Mouse (Mus musculus): Measurements from ENCODE around the gene Kat2a. TPM values are rescaled to one million over a fixed set of nuclear protein-coding genes. Genes with fewer than 3 reads are reported as not detected.
A peak's percentile ranks its signal among the peaks of the same experiment; 100 is the strongest.

The Kat2a gene
- polyA plus RNA-seq (2015; fragmentation: Nextera tagmentation; extraction: Ambion mirVana), result 38.7 and 40.7 TPM in 2 replicates

DNA sequence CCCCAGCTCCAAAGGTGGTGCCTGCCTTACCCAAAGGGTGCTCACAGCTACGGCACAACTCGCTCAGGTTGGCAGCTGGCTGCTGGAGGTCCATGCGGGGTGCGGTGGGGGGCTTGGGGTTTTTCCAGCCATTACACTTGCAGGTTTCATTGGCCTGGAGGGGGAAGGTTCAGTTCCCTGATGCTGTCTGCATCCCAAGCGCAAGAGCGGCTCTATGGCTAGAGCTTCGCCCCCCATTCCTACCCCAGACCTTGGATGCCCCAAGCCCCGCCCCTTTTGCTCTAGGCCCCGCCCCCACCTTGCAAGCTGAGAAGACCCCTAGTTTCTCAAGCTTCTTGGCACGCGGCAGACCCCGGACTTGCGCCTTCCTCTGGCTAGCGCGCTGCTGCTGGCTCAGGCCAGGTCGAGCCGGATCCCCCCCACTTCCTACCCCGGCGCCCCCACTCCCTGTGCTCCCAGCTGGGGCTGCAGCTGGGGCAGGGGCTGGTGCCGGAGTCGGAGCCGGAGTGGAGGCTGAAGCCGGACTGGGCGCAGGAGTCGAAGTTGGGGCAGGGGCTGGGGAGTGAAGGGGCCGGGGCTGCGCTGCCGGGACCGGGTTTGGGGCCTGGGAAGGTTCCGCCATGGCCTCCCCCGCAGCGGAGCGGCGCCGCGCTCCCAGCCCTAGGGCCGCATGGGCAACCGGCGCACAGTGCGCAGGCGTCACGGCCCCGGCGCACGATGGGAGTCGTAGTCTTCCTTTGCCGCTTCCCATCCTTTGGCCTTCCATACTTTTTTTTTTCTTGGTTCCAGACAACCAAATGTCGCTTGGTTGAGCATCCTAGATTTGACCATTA lies at the start of gene Kat2a:
Kat2a (minus strand) TSS at position 683 of the 833 bp plus-strand sequence.
- H3K4me1 ChIP-seq (ENCODE audit: control insufficient read depth, insufficient read depth, low read length), result peaks cover 31% of the 10 kb centered on the region
- WGBS, result 1% methylated on average over 47 of the region's 48 CpGs
- peak within 1 kb of the TSS; percentile 100 for H3K4me3 ChIP-seq (ENCODE audit: low read length)
- H3K9me3 ChIP-seq (ENCODE audit: control insufficient read depth, low read length), result no peaks in the 10 kb centered on the region
- H3K36me3 ChIP-seq (ENCODE audit: control insufficient read depth, insufficient read depth, low read length), result peaks cover 15% of the 10 kb centered on the region
- peak within 1 kb of the TSS; percentile 99 for H3K9ac ChIP-seq (ENCODE audit: low read depth, low read length)
- H3K4me2 ChIP-seq (ENCODE audit: low read depth, low read length), result peak within 1 kb of the TSS; percentile 78
- H3K27ac ChIP-seq (ENCODE audit: low read length), result peak within 1 kb of the TSS; percentile 74
- H3K27me3 ChIP-seq (replicated peaks; ENCODE audit: control insufficient read depth, insufficient read depth, low read length), result no peaks in the 10 kb centered on the region
- ATAC-seq, result peak; percentile 84

DNA sequence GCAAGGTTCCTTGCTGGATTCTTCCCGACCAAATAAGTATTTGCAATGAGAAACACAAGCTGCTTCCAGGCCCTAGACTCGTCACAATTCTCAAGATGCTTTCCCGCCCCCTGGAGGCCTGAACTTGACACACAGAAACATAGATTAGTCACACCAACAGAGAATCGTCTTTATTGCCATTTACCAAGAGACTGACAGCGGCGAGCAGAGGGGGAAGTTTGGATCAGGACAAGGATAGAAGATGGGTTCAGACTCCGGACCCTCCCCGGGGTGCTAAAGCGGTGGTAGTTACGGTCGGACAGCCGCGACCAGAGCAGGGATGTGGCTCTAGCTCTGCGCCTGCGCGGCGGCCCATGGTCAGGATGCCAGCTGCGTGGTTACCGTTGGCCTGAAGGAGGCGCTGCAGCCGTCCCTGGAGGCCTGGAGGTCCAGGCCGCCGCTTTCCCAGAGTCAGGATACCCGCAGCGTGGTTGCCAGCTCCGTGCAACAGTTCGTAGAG lies 49.3 kb upstream of the Kat2a start:
- peak overlapping the region; percentile 86 for H3K4me2 ChIP-seq (ENCODE audit: low read depth, low read length)
- H3K36me3 ChIP-seq (ENCODE audit: control insufficient read depth, insufficient read depth, low read length), result no peaks in the 10 kb centered on the region
- H3K9me3 ChIP-seq (ENCODE audit: control insufficient read depth, low read length), result no peaks in the 10 kb centered on the region
- no peak overlapping the region for H3K27ac ChIP-seq (ENCODE audit: low read length)
- peaks cover 10% of the 10 kb centered on the region for H3K4me1 ChIP-seq (ENCODE audit: control insufficient read depth, insufficient read depth, low read length)
- H3K4me3 ChIP-seq (ENCODE audit: low read length), result peak overlapping the region; percentile 53
- peak overlapping the region; percentile 61; the same call in 1 of the 2 replicates for H3K9ac ChIP-seq (ENCODE audit: low read depth, low read length)
- WGBS, result under 1% methylated on average over 27 of the region's 27 CpGs
- peak; percentile 60 for ATAC-seq
- H3K27me3 ChIP-seq (replicated peaks; ENCODE audit: control insufficient read depth, insufficient read depth, low read length), result peaks cover 30% of the 10 kb centered on the region

DNA sequence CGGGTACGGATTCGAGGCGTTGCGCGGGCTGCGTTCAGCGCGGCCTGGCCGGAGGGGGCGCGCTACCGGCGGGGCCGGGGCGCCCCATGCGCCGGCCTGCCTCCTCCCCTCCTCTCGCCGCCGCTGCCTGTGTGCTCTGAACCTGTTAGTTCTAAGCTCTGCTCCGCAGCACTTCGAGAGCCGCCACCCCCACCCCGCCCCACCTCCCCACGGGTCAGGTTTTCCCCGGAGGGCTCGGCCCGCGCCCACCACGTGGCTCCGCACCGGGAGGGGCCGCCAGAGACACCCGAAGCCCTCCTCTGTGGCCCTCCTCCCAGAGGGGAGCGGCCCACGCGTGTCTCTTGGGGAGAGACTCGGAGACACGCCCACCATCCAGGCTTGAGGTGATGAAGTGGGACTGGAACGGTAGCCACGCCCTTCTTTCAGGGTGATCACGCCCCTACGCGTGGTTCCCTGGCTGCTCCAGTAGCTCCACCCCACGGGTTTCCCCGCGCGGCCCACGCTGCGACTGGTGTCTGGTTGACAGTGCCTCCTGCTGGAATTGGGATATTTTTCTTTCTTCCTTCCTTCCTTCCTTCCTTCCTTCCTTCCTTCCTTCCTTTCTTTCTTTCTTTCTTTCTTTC lies 47.5 kb upstream of the Kat2a start, which contains the start of gene Kcnh4:
Kcnh4 (minus strand) TSS at position 332 of the 623 bp plus-strand sequence.
- no peak for ATAC-seq
- Histone ChIP-seq H3K27ac (ENCODE audit: low read length) (no peak within 1 kb of the TSS), H3K27me3 (replicated peaks; ENCODE audit: control insufficient read depth, insufficient read depth, low read length) (peaks cover 30% of the 10 kb centered on the region), H3K9ac (ENCODE audit: low read depth, low read length) (no peak within 1 kb of the TSS), H3K9me3 (ENCODE audit: control insufficient read depth, low read length) (no peaks in the 10 kb centered on the region), H3K4me1 (ENCODE audit: control insufficient read depth, insufficient read depth, low read length) (peaks cover 10% of the 10 kb centered on the region), H3K36me3 (ENCODE audit: control insufficient read depth, insufficient read depth, low read length) (no peaks in the 10 kb centered on the region), H3K4me2 (ENCODE audit: low read depth, low read length) (peak within 1 kb of the TSS; percentile 60), H3K4me3 (ENCODE audit: low read length) (peak within 1 kb of the TSS; percentile 43)
- WGBS, result 1% methylated on average over 50 of the region's 51 CpGs

DNA sequence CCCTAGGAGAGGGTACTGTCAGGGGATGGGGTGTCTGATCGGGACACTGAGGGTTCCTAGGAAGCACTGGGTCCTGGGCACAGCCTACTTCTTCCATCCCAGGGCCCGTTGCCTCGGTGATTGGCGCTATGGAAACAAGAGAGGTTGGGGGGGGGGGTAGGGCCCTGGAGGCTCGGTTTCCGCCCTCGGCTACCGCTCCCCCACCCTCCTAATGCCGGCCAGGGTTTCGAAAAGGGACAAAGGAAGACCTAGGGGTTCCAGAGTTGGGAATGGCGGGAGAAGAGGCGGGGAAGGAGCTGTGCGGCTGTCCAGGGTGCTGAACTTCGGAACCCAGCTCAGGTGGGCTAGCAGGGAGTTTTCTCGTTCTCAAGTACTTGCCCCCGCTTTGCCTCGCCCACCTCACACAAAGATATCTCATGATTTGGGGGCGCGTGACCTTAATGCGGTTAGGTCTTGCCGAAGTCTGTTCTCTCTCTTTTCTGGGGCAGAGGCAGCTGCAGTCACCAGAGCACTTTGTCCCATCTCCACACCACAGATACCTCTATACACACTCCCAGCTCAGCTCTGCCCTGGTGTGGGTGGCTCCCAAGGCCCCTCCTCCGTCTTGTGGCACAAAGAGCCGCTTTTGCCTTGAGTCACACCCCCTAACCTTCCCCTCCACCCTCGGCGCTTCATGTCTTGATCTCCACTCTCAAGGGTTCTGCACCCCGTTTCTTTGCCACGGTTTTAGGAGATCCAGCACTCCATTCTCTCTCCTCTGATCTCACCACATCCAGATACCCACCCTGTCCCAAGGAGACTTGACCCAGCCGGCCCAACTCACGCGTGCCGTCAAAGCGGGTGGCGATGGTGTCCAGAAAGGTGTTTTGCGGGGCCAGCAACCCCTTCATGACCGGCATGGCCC lies 46.7 kb upstream of the Kat2a start:
- no peaks in the 10 kb centered on the region for H3K36me3 ChIP-seq (ENCODE audit: control insufficient read depth, insufficient read depth, low read length)
- H3K4me3 ChIP-seq (ENCODE audit: low read length), result peak overlapping the region; percentile 43
- no peak overlapping the region for H3K9ac ChIP-seq (ENCODE audit: low read depth, low read length)
- H3K4me1 ChIP-seq (ENCODE audit: control insufficient read depth, insufficient read depth, low read length), result peaks cover 10% of the 10 kb centered on the region
- no peak overlapping the region for H3K27ac ChIP-seq (ENCODE audit: low read length)
- peak; percentile 37; the same call in 1 of the 2 replicates for ATAC-seq
- H3K4me2 ChIP-seq (ENCODE audit: low read depth, low read length), result peak overlapping the region; percentile 60
- WGBS, result 2% methylated on average over 35 of the region's 35 CpGs
- H3K9me3 ChIP-seq (ENCODE audit: control insufficient read depth, low read length), result no peaks in the 10 kb centered on the region
- H3K27me3 ChIP-seq (replicated peaks; ENCODE audit: control insufficient read depth, insufficient read depth, low read length), result peaks cover 30% of the 10 kb centered on the region

DNA sequence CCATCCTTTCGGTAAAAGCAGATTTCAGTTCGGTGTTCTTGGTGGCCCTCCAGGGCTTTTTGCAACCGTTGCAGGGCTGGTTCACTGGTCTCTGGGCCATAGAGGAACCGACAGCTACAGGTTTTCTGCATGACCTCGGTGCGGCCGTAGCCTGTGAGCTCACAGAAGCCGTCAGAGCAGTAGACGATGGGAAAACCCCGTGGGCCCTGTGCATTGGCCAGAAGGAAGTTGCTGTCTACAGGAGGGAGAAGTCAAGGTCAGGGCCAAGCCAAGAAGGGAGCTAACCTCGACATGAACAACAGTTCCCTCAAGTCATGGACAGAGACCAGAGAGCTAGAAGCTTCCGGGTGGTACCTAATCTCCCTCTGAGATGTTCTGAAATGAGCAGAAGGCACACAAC lies 45.3 kb upstream of the Kat2a start:
- WGBS, result 84% methylated on average over 12 of the region's 12 CpGs
- Histone ChIP-seq H3K27me3 (replicated peaks; ENCODE audit: control insufficient read depth, insufficient read depth, low read length) (peaks cover 30% of the 10 kb centered on the region), H3K4me2 (ENCODE audit: low read depth, low read length) (no peak overlapping the region)

DNA sequence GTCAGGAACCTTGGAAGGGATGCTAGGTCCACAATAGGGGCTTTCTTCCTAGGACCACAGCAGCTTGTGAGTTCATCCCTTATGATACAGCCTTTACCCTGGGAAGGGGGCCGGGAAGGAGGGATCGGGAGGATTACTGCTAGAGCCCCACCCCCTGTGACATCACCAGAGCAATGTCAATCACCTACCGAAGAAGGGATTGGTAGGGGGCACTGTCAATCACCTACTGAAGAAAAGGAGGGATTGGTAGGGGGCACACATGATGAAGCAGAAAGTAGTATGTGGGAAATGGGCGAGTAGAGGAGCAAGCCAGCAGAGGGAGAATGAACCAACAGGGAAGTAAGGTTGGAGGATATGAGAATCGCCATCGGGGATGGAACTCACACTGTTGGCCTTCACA lies 44.2 kb upstream of the Kat2a start:
- no peak for ATAC-seq
- no peak overlapping the region for H3K4me3 ChIP-seq (ENCODE audit: low read length)
- no peaks in the 10 kb centered on the region for H3K9me3 ChIP-seq (ENCODE audit: control insufficient read depth, low read length)
- H3K4me1 ChIP-seq (ENCODE audit: control insufficient read depth, insufficient read depth, low read length), result peaks cover 10% of the 10 kb centered on the region
- H3K27ac ChIP-seq (ENCODE audit: low read length), result no peak overlapping the region
- no peaks in the 10 kb centered on the region for H3K36me3 ChIP-seq (ENCODE audit: control insufficient read depth, insufficient read depth, low read length)
- H3K4me2 ChIP-seq (ENCODE audit: low read depth, low read length), result no peak overlapping the region
- peaks cover 24% of the 10 kb centered on the region for H3K27me3 ChIP-seq (replicated peaks; ENCODE audit: control insufficient read depth, insufficient read depth, low read length)
- 63% methylated on average over 6 of the region's 6 CpGs for WGBS
- H3K9ac ChIP-seq (ENCODE audit: low read depth, low read length), result no peak overlapping the region

More for the DNA sequence above, 45.3 kb upstream of the Kat2a start:
- Histone ChIP-seq H3K9ac (ENCODE audit: low read depth, low read length) (no peak overlapping the region), H3K9me3 (ENCODE audit: control insufficient read depth, low read length) (no peaks in the 10 kb centered on the region), H3K4me1 (ENCODE audit: control insufficient read depth, insufficient read depth, low read length) (peaks cover 10% of the 10 kb centered on the region), H3K27ac (ENCODE audit: low read length) (no peak overlapping the region), H3K4me3 (ENCODE audit: low read length) (no peak overlapping the region), H3K36me3 (ENCODE audit: control insufficient read depth, insufficient read depth, low read length) (no peaks in the 10 kb centered on the region)
- no peak for ATAC-seq

DNA sequence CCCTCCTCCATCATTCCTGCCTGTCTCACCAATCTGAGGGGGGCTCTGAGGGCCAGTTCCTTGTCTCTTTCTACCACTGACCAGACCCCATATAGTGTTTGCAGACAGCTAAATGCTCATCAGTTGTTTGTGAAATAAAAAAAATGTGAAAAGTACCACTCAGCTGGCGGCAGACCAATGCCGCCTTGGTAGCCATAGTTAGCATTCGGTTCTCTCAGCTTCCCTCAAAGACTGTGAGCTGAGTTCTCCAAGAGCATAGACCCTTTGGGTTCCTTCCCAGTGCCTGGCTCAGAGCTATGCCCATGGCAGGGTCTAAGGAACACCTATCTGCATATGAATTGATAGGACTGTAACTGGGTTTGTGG lies 42.4 kb upstream of the Kat2a start:
- no peaks in the 10 kb centered on the region for H3K9me3 ChIP-seq (ENCODE audit: control insufficient read depth, low read length)
- H3K4me1 ChIP-seq (ENCODE audit: control insufficient read depth, insufficient read depth, low read length), result peaks cover 7% of the 10 kb centered on the region
- no peaks in the 10 kb centered on the region for H3K36me3 ChIP-seq (ENCODE audit: control insufficient read depth, insufficient read depth, low read length)
- H3K9ac ChIP-seq (ENCODE audit: low read depth, low read length), result no peak overlapping the region
- H3K27ac ChIP-seq (ENCODE audit: low read length), result no peak overlapping the region
- H3K4me3 ChIP-seq (ENCODE audit: low read length), result no peak overlapping the region
- WGBS, result 88% methylated on average over 3 of the region's 3 CpGs
- peaks cover 15% of the 10 kb centered on the region for H3K27me3 ChIP-seq (replicated peaks; ENCODE audit: control insufficient read depth, insufficient read depth, low read length)
- ATAC-seq, result no peak
- H3K4me2 ChIP-seq (ENCODE audit: low read depth, low read length), result no peak overlapping the region

DNA sequence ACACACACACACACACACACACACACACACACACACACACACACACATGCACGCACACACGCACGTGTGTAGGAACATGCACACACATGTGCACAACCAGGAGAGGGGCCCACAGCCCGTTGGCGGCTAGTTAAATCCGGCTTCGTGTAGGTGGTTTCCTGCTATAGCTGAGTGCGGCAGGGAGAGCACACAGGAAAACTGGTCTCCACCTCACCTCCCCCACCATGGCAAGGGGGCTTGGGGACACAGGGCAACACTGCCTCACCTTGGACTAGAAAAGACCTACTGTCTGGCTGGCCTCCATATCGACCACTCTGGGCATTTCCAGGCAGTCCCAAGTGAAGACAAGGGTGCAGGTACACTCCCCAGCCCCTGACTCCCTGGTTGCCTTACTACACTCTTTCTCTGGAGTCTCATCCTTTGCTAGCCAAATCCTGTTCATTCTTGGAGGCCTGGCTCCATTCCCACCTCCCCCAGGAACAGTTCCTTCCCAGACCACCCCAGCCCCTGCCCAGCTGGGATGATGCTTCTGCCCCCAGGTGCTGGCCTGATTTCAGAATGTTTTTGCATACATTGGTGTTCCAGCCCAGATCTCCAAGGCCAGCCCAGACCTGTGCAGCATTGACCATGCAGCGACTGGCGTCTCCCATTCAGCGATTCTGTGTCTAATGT lies 41.9 kb upstream of the Kat2a start:
- no peak for ATAC-seq
- Histone ChIP-seq H3K36me3 (ENCODE audit: control insufficient read depth, insufficient read depth, low read length) (no peaks in the 10 kb centered on the region), H3K4me1 (ENCODE audit: control insufficient read depth, insufficient read depth, low read length) (0 out of 2 replicates have a peak, but pooled peaks cover 2% of the 10 kb centered on the region), H3K27ac (ENCODE audit: low read length) (no peak overlapping the region), H3K27me3 (replicated peaks; ENCODE audit: control insufficient read depth, insufficient read depth, low read length) (peaks cover 13% of the 10 kb centered on the region), H3K9me3 (ENCODE audit: control insufficient read depth, low read length) (no peaks in the 10 kb centered on the region), H3K4me2 (ENCODE audit: low read depth, low read length) (no peak overlapping the region), H3K9ac (ENCODE audit: low read depth, low read length) (no peak overlapping the region), H3K4me3 (ENCODE audit: low read length) (no peak overlapping the region)
- WGBS, result 83% methylated on average over 12 of the region's 12 CpGs

Measured in intestine, embryonic 16.5 days (tissue).